Mouse (Mus musculus) CD4-positive naive resting alpha-beta T cell, adult 57 days (primary cell): ENCODE results near the gene 6430628N08Rik. TPM values are rescaled to one million over a fixed set of nuclear protein-coding genes. Genes with fewer than 3 reads are reported as not detected.

Experiments used
- total RNA-seq: library from RNA; stranded (reverse); gene quantifications from one replicate; pipeline ENCODE4 v1.2.4, GENCODE M21; 2023

The 6430628N08Rik gene
- total RNA-seq = not detected

DNA sequence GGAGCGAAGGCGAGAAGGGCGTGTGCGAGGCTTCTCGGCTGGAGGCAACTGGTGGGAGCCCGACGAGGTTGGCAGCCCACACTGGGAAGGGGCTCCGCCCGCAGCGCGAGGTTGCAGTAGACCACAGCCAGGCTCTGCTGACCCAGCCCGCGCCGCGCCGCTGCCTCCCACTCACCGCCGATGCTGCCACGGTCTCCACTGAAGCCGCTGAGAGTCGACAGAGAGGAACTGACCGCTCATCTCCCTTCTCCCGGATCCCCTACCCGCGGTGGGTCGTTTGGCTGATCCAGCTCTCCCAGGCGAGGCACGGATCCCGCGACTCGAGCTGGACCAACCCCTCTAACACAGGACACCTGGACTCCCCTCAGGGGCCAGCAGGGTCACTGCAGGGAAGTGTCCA lies at the start of gene 6430628N08Rik:
TSS of gene 6430628N08Rik (plus strand) at position 113 of the 400 bp plus-strand sequence.

DNA sequence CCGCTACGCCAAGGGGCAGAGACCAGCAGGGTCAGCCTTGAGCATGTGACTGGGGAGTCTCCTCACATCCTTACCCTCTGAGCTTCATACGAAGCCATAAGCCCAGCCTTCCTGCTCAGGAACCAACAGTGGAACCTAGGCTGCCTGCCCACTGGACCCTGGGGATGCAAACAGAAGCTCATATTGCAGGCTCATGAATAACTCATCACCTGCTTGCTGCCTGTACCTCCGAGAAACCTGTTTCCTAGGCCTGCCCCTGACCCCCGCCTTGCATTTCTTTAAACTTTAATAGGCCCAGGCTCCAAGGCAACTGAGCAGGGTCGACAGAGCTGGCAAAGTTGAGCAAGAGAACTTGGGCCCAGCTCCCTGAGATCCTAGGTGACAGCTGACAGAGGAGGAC lies 6.4 kb upstream of the 6430628N08Rik start, which contains the start of gene Kncn:
TSS of gene Kncn (plus strand) at position 379 of the 400 bp plus-strand sequence.

GRCm38 (mm10) chr4:115939295-115940102 lies 49.0 kb downstream of the 6430628N08Rik start, which contains the start of gene Dmbx1:
Gene Dmbx1, minus strand, starts transcription at chr4:115939926.

Other genes starting within 250 kb of the 6430628N08Rik start
- gene Cyp4b1, start 242.9 kb upstream of the 6430628N08Rik start, total RNA-seq = not detected
- gene Efcab14, start 152.9 kb upstream of the 6430628N08Rik start, total RNA-seq = 32.8 TPM
- not detected for gene Tex38, start 109.6 kb upstream of the 6430628N08Rik start, total RNA-seq
- gene Atpaf1, start 105.9 kb upstream of the 6430628N08Rik start, total RNA-seq = 13.9 TPM
- 21.5 TPM for gene Mob3c, start 62.6 kb upstream of the 6430628N08Rik start, total RNA-seq
- gene Mknk1, start 51.5 kb upstream of the 6430628N08Rik start, total RNA-seq = 53.9 TPM
- gene Kncn, start 6.3 kb upstream of the 6430628N08Rik start, total RNA-seq = 0.65 TPM
- gene Dmbx1, start 49.3 kb downstream of the 6430628N08Rik start, total RNA-seq = not detected
- gene Faah, start 127.3 kb downstream of the 6430628N08Rik start, total RNA-seq = 160 TPM
- gene Nsun4, start 163.2 kb downstream of the 6430628N08Rik start, total RNA-seq = 47.1 TPM
- gene Uqcrh, start 184.4 kb downstream of the 6430628N08Rik start, total RNA-seq = 324 TPM
- gene Lrrc41, start 184.6 kb downstream of the 6430628N08Rik start, total RNA-seq = 24.2 TPM
- 1.4 TPM for gene Rad54l, start 233.0 kb downstream of the 6430628N08Rik start, total RNA-seq
- gene Pomgnt1, start 233.2 kb downstream of the 6430628N08Rik start, total RNA-seq = 31.6 TPM